Mouse (Mus musculus): ENCODE measurements around the gene Cyth4.

Cyth4 gene

DNA sequence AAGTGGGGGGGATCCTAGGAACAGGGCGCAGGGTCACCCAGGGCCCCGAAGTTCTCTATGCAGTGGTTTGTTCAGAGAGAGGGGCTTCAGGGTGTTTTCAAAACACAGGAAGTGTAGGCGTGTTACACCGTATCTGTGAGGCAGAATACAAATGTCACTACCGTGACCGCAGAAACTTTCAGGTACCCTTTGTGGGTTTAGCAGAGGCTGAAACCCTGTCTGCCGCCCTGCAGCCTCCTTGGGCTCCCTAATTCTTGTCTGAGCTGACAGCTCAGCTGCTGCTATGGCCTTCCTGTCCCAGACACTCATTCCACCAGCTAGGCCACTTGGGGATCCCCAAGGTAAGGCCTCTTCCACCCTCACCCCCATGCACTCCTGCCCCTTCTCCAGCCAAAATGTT is 17.7 kb downstream of the Cyth4 start:
- no peak for DNase-seq (ENCODE audit: low spot score in 2 of 2)

DNA sequence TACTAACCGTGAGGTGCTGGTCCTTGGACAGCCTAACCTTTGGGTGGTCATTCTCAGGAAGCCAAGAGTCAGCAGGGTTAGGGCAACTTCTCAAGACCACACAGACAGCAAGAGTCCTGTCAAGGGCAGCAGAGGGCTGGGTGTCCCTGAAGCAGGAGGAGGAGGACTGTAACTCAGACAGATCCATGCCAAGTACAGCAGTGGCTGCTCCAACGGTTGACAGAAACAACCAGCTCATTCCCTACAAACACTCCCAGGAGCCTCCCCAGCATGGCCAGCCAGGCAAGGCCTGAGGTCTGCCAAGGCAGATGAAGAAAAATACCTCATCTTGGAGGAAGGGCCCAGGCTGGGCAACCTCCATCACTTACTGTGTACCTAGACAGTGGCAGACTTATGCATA is 20.1 kb downstream of the Cyth4 start:
- DNase-seq (ENCODE audit: low spot score in 2 of 2), result no peak

DNA sequence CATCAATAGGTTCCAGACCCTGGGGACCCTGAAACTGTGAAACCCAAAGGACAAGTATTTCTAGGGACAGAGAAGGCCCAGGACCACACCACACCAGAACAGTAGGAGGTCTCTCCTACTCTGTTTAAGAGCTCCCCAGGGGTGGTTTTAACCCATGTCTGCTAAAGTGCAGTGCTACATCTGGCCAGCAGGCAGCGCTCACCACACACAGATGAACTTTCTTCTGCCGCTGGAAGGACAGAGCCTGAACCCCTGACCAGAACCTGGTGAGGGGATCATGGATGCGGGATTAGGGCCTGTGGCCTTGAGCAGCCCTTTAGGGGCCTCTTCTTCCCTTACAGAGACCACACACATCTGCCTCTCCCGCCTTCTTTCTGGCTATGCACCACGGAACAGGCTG is 26.6 kb downstream of the Cyth4 start:
- peak; percentile 58 to 79 for DNase-seq (ENCODE audit: low spot score in 2 of 2)

DNA sequence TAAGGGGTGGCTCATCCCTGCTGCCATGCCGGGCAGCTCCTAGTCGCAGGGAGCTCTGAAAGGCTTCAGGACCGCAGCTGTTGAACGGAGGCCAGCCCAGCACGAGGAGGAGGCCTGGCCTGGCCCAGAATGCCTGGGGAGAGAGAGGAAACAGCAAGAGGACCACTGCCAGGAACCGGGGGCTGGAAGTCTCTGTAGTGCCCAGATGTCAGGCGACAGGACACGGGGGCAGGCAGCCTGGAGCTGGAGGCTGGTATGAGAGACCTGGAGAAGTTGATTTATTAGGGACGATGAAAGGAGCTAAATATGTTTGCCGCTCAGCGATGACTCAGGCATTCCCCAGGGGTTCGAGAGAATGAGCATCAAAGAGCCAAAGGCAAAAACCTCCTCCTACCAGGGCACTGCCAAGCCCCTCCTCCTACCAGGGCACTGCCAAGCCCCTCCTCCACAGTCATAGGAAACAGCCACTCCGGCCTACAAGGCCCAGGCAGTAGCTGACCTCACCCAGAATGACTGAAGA is 27.6 kb downstream of the Cyth4 start:
- DNase-seq (ENCODE audit: low spot score in 2 of 2), result peak in 1 of 2 experiments; percentile 41

DNA sequence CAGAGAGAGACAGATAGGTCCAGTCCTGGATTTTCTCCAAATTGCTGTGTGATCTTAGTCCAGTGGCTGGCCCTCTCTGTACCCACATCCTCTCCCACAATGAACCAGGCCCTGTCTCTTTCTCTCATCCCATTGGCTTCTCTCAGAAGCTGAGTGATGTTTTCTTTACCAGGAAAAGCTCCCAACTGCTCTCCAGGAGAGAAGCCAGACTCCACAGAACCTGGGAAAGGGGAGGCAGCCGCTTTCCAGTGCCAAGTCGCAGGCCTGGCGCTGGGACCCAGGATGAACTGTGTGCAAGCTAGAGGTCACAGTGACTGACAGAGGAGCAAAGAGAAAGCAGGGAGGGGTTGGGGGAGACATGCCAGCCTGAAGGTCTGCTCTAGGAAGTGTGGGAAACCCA is 28.1 kb downstream of the Cyth4 start:
- no peak for DNase-seq (ENCODE audit: low spot score in 2 of 2)

DNA sequence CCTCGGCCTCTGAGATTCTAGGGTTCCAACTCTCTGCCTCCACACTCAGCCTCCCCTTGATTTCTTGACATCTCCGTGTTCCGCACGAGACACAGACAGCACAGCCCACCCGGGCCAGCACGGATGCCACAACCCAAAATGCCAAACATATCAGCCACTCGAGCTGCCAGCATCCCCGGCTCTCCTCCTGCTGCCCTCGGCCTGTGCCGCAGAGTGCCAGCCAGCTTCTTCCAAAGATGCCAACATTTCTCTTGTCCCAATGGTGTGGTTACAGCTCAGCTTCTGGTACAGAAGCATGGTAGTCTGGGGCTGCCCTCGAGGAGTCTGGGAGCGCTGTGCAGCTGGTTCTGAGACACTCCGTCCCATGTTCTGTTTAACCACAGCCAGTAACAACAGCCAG is 29.4 kb downstream of the Cyth4 start:
- DNase-seq (ENCODE audit: low spot score in 2 of 2), result no peak

DNA sequence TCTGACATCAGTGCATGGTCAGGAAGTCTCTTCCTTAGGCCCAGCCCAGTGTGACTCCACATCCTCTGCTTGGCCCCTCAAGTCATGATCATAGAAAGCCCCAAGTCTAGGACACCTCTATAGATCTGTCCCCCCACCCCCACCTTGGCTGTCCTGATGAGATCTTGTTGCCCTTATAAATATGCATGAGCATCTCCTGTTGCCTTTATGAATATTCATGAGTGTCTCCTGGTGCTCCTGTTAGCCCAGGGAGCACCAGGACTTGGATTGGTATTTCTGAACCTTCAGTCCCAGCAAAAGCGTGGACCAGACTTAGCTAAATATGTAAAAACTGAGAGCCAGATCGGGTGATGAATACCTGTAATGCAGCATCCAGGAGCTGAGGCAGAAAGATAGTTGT is 35.5 kb downstream of the Cyth4 start:
- DNase-seq (ENCODE audit: low spot score in 2 of 2), result no peak

DNA sequence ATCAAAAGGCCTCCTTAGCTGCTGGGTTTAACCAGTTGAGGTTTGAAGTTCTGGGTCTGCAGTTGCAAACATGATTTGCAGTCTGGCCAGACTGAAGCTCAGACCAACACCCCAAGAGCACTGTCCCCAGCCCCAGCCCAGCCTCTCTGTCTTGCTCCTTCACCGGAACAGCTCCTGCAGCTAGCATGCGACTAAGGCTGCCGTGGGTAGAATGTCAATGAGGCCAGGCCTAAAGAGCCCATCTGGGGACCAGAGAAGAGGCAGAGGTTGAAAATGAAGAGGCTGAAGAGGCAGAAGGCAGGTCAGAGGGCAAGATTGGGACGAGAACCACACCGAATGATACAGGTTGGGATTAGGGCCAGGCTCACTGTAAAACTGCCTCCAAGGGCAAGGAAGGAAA is 36.6 kb downstream of the Cyth4 start:
- DNase-seq (ENCODE audit: low spot score in 2 of 2), result no peak

DNA sequence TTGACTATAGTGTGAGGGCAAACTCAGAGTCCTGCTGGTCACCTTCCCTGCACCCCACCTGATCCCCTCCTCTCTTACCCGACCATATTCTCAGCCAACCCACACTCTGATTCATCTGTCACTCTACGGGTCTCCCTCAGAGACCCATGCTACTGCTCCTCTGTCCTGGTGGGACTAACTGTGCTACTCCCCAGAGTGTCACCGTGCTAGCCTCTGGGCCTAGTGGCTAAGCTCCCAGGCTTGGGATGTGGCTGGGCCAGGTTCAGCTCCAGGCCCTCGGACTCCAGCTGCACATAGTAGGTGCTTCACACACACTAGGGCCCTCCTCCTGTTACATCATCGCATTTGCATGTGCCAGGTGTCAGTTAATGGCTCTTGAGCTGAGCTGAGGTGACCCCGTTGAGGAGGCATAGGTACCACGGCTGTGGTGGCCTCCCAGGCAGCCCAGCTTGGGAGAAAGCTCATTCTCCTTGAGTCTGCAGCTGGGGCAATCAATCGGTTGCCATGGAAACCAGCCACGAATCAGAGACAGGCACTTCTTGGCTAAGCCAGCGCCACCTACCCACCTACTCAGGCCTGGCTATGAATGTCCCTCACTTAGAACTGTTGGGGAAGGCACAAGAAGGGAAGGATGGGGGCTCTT is 37.4 kb downstream of the Cyth4 start:
- DNase-seq (ENCODE audit: low spot score in 2 of 2), result no peak

DNA sequence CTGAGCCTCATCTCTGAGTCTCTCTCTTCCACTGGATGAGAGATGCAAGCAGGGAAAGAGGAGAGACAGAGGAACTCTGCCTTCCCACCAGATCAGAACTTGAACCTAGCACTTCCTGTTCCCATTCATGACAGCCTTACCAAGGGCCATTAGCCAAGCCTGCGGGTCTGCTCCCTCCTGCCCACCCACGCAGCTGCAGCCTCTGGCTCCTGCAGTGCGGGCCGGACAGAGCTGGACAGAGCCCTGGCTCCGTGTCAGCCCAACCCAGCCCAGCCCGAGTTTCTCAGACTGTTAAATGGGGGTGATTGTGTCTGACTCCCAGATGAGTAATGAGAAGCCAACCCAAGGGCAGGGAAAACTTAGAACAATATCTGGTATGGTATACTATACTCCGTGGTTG is 38.4 kb downstream of the Cyth4 start:
- no peak for DNase-seq (ENCODE audit: low spot score in 2 of 2)

DNA sequence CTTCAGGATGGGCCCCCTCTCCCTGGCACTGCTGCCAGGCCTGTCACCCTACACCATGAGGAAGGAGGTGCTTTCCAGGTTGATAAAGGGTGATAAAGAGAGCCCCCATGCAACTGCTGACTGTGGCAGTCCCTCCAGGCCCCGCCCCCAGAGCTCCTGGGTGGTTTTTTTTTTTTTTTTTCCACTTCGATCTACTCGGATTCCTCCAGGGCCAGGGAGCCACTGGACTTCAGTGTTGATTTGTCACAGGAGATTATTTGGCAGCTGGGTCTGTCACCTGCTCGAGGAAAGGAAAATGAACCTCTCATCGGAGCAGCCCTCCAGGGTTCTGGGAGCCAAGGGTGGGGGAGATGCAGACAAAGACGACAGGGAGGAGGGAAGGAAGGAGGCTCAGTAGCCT is 46.8 kb downstream of the Cyth4 start:
- DNase-seq (ENCODE audit: low spot score in 2 of 2), result no peak

DNA sequence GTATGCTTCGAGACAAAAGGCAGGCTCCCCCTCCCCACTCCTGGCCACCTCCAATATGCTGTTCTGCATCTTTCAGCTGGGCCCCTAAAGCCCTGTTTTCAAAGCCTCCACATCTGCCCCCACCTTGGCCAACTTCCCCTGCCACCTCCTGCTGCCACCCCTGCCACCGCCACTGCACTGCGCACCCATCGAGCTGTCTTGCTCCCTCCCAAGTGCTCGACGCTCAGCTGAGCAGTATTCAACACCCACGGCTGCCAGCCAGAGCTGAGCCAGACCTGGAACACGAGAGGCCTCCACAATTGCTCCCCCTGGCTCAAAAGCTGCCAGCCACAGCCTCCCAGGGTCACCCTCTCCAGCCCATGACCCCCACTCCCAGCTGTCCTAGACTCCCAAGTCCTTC is 47.8 kb downstream of the Cyth4 start:
- no peak for DNase-seq (ENCODE audit: low spot score in 2 of 2)

DNA sequence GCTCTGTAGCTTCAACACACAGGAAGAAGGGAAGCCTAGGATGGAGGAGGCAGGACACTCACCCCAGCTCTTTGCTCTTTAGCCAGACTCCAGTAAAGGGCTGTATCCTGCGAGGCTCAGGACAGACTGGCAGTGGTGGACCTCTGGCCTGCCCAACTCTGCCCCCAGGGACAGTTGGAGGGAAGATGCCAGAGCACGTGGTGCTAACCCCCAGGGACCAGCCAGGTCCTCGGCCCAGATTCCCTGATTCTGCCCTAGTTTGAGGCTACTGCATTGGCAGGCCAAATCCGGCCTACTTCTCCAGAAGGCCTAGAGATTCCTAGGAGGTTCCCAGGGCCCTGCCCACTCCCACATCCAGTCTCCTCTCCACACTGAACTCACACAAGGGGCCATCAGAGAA is 50.9 kb downstream of the Cyth4 start:
- no peak for DNase-seq (ENCODE audit: low spot score in 2 of 2)

DNA sequence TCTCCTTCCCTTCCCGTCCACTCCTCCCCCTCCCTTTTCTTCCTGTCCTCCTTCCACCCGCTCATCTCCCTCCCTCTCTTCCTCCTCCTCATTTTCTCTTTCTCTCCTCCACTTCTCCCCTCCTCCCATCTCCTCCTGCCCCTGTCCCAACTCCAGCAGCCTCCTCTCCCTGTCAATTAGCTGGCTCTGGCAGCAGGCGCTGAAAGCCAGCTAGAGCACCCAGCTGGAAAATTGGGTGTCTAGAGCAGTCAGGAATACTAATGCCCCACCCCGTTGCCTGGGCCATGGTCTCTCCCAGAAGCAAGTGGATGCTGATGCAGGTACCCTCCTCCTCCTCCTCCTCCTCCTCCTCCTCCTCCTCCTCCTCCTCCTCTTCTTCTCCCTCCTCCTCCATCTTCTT is 54.3 kb downstream of the Cyth4 start:
- DNase-seq (ENCODE audit: low spot score in 2 of 2), result no peak

DNA sequence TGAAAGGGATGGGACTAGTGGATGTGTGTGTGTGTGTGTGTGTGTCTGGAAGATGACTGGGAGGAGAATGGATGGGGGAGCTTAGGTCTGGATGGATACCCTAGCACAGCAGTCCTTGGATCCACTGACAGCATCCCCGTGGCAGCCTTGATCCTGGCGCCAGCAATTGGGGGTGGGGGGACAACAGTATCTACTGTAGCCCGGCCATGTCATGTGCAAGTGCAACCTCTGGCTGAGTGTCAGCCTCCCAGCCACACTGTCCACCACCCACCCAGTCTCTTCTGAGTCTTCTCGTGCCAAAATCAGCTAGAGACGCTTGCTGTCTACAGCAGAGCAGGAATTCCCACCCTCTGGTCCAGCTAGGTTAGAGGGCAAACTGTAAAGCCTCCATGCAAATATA is 67.4 kb downstream of the Cyth4 start:
- DNase-seq (ENCODE audit: low spot score in 2 of 2), result no peak

DNA sequence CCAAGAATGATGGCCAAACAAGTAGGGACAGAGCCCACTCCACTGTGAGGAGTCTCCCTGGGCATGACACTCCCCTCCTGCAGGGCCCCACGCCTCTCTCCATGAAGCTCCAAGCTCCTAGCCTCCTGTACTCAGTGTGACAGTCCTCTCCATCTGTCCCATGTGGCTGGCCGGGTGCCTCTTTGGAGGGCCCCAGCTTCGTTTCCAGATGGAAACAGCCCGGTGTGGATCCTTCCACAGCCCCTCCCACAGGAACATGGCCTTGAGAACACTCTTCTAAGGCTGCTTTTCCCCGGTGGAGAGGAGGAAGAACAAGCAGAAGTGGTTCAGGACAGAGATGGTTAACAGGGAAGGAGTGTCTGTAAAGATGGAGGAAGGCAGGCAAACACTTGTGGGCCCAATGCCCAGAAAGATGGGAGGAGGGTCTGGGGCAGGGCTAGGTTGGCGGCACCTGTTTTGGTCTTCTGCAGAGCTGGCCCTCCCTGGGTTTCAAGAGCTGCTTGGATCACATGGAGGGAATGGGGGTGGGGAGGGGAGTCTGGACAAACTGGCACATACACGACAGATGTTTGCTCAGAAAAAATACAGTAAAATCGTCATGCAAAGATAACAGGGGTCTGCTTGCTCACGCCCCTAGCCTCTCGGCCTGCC is 72.5 kb downstream of the Cyth4 start:
- DNase-seq (ENCODE audit: low spot score in 2 of 2), result no peak

DNA sequence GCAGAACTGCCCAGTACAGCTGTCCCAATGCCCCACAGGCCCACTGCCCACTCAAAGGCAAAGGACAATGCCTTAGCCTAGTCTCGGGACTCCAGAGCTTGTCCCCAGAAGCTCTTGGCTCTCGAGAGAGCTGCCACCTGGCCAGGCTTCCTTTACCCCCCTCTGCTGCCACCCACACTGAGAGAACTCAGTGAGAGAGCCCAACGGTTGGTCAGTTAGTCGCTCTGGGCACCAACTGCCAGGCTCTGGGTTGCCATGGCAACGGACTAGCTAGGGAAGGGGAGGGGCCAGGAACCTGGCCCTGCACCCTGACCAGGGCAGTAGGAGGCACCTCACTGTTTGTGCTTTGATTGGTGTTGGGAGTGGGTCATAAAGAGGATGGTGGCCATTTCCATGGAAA is 73.5 kb downstream of the Cyth4 start:
- DNase-seq (ENCODE audit: low spot score in 2 of 2), result no peak
